Mouse (Mus musculus): ENCODE data around the gene Gm8926.
"Not testable (repeated sequence)": the region's sequence is repeated elsewhere in the genome, so short reads cannot be mapped to it uniquely, and the experiment has no call there.

The Gm8926 gene

GRCm38 (mm10) chr5:11770248-11770647, at the start of gene Gm8926:
Gene Gm8926 (plus strand): TSS chr5:11770548.
- not testable (repeated sequence) for DNase-seq (ENCODE audit: extremely low read depth, low read depth)
